Mouse (Mus musculus) limb, embryonic 13.5 days (tissue): ENCODE results near the gene Ifna15. TPM values are rescaled to one million over a fixed set of nuclear protein-coding genes. Genes with fewer than 3 reads are reported as not detected.

Source experiments
- polyA plus RNA-seq: library from polyadenylated mRNA; unstranded; fragments of >200 nt; fragmentation: Nextera tagmentation; extraction: Ambion mirVana; gene quantifications from 2 replicates; pipeline ENCODE4 v1.2.1, GENCODE M21; 2015

Gene Ifna15
- polyA plus RNA-seq, 1 experiment from 2014 or later: not detected

Other genes with a start within 250 kb of the Ifna15 start
- gene Hacd4, start 119.3 kb downstream of the Ifna15 start, polyA plus RNA-seq: 6.8 TPM in 2 replicates
- not detected in 2 replicates for gene Ifnb1, start 35.5 kb downstream of the Ifna15 start, polyA plus RNA-seq
- not detected in 2 replicates for gene Ifna14, start 13.6 kb upstream of the Ifna15 start, polyA plus RNA-seq
- not detected in 2 replicates for gene Ifna9, start 34.1 kb upstream of the Ifna15 start, polyA plus RNA-seq
- gene Ifna12, start 45.1 kb upstream of the Ifna15 start, polyA plus RNA-seq: not detected in 2 replicates
- gene C87499, start 76.2 kb upstream of the Ifna15 start, polyA plus RNA-seq: not detected in 2 replicates
- gene Ifna13, start 86.2 kb upstream of the Ifna15 start, polyA plus RNA-seq: not detected in 2 replicates
- gene Ifna16, start 118.7 kb upstream of the Ifna15 start, polyA plus RNA-seq: not detected in 2 replicates
- not detected in 2 replicates for gene Ifna2, start 125.7 kb upstream of the Ifna15 start, polyA plus RNA-seq
- not detected in 2 replicates for gene Ifnab, start 133.1 kb upstream of the Ifna15 start, polyA plus RNA-seq
- gene Gm26566, start 163.6 kb upstream of the Ifna15 start, polyA plus RNA-seq: 1.0 and 1.1 TPM in 2 replicates
- 123 and 130 TPM in 2 replicates for gene Klhl9, start 164.2 kb upstream of the Ifna15 start, polyA plus RNA-seq
- gene Gm13271, start 196.6 kb upstream of the Ifna15 start, polyA plus RNA-seq: not detected in 2 replicates
- gene Gm13283, start 201.9 kb upstream of the Ifna15 start, polyA plus RNA-seq: 0.34 and 0.45 TPM in 2 replicates
- 0.46 and 0.59 TPM in 2 replicates for gene Gm13290, start 215.6 kb upstream of the Ifna15 start, polyA plus RNA-seq
- not detected in 2 replicates for gene Gm13289, start 218.7 kb upstream of the Ifna15 start, polyA plus RNA-seq
- gene Gm13272, start 221.6 kb upstream of the Ifna15 start, polyA plus RNA-seq: not detected in 2 replicates
- 0.27 and 0.41 TPM in 2 replicates for gene Ifnz, start 223.9 kb upstream of the Ifna15 start, polyA plus RNA-seq
- not detected in 2 replicates for gene Gm13276, start 227.5 kb upstream of the Ifna15 start, polyA plus RNA-seq
- not detected in 2 replicates for gene Gm13277, start 230.4 kb upstream of the Ifna15 start, polyA plus RNA-seq
- gene Gm13278, start 233.3 kb upstream of the Ifna15 start, polyA plus RNA-seq: not detected in 2 replicates
- gene Gm13275, start 236.2 kb upstream of the Ifna15 start, polyA plus RNA-seq: not detected in 2 replicates
- not detected in 2 replicates for gene Gm13279, start 239.2 kb upstream of the Ifna15 start, polyA plus RNA-seq
- gene Gm13285, start 241.4 kb upstream of the Ifna15 start, polyA plus RNA-seq: 0.76 and 1.0 TPM in 2 replicates
- not detected in 2 replicates for gene Gm13287, start 245.0 kb upstream of the Ifna15 start, polyA plus RNA-seq
- not detected in 2 replicates for gene Gm13288, start 247.3 kb upstream of the Ifna15 start, polyA plus RNA-seq